Mouse (Mus musculus) T-cell, adult 2 months (primary cell): ENCODE results near the gene Klra1.
"Not testable (repeated sequence)": the region's sequence is repeated elsewhere in the genome, so short reads cannot be mapped to it uniquely, and the experiment has no call there.

ENCODE experiments used
- DNase-seq: peaks from one replicate; pipeline ENCODE4 v3.0.0; 2022; ENCODE audit warnings: low spot score

Gene Klra1

GRCm38 (mm10) chr6:130386750-130387149 is at the start of gene Klra1:
Klra1 (minus strand) TSS chr6:130386874.
- DNase-seq, result no peak

GRCm38 (mm10) chr6:130429511-130429910 is 42.8 kb upstream of the Klra1 start:
- no peak for DNase-seq

- no peak for DNase-seq
These were observed 32.5 kb upstream of the Klra1 start for GRCm38 (mm10) chr6:130419158-130419557.

GRCm38 (mm10) chr6:130404882-130405281 is 18.2 kb upstream of the Klra1 start:
- DNase-seq, result no peak

- no peak for DNase-seq
These were observed 871 bp downstream of the Klra1 start for GRCm38 (mm10) chr6:130385803-130386202.

GRCm38 (mm10) chr6:130382375-130382774 is 4.3 kb downstream of the Klra1 start:
- DNase-seq, result no peak

- not testable (repeated sequence) for DNase-seq
These were observed 41.3 kb downstream of the Klra1 start for GRCm38 (mm10) chr6:130345381-130345780.

- peak; percentile 2 for DNase-seq
These were observed 44.7 kb downstream of the Klra1 start for GRCm38 (mm10) chr6:130341973-130342372.

GRCm38 (mm10) chr6:130337411-130337810 is 49.3 kb downstream of the Klra1 start, which contains the start of gene Klra3:
Klra3 (minus strand) TSS chr6:130337574.
- no peak for DNase-seq
